Mouse (Mus musculus) hindbrain, embryonic 12.5 days (tissue): ENCODE data around the gene Sh3bgrl2. TPM values are rescaled to one million over a fixed set of nuclear protein-coding genes. Genes with fewer than 3 reads are reported as not detected.

Experiments
- ATAC-seq: fragments of 200-750 bp; cut with Nextera tagmentation; 2 replicates; pipeline ENCODE4 v1.8.0; 2017; ENCODE audit warnings: moderate TSS enrichment; ENCODE audit not compliant: low FRiP score
- H3K27ac ChIP-seq: fragments of 300-500 bp; sonication (generic); 2 replicates; pipeline ENCODE4 v1.5.1; 2016; ENCODE audit warnings: mild to moderate bottlenecking
- H3K27me3 ChIP-seq: fragments of 300-500 bp; sonication (generic); 2 replicates; pipeline ENCODE4 v1.6.1; 2016; ENCODE audit warnings: mild to moderate bottlenecking
- H3K36me3 ChIP-seq: fragments of 300-500 bp; sonication (generic); 2 replicates; pipeline ENCODE4 v1.6.1; 2016; ENCODE audit warnings: mild to moderate bottlenecking
- H3K4me1 ChIP-seq: fragments of 300-500 bp; sonication (generic); 2 replicates; pipeline ENCODE4 v1.6.1; 2016
- H3K4me2 ChIP-seq: fragments of 300-500 bp; sonication (generic); replicated peaks from 2 replicates; pipeline ENCODE4 v1.6.1; 2016; ENCODE audit warnings: mild to moderate bottlenecking
- H3K4me3 ChIP-seq: fragments of 300-500 bp; sonication (generic); 2 replicates; pipeline ENCODE4 v1.5.1; 2016; ENCODE audit warnings: mild to moderate bottlenecking
- H3K9ac ChIP-seq: fragments of 300-500 bp; sonication (generic); 2 replicates; pipeline ENCODE4 v1.6.1; 2016; ENCODE audit warnings: mild to moderate bottlenecking, moderate library complexity
- H3K9me3 ChIP-seq: fragments of 300-500 bp; sonication (generic); replicated peaks from 2 replicates; pipeline ENCODE4 v1.6.1; 2016; ENCODE audit warnings: mild to moderate bottlenecking
- WGBS: fragments of 180-500 bp; shearing (Covaris S2); methylation state at CpG from one replicate; pipeline ENCODE4 v1.1.7; 2016; 5-methylcytosine and 5-hydroxymethylcytosine counted together
- polyA plus RNA-seq: library from polyadenylated mRNA; unstranded; fragments of >200 nt; fragmentation: Nextera tagmentation; extraction: Ambion mirVana; gene quantifications from 2 replicates; pipeline ENCODE4 v1.2.1, GENCODE M21; 2016

Gene Sh3bgrl2
- polyA plus RNA-seq, 1 experiment from 2014 or later = 8.1 TPM

DNA sequence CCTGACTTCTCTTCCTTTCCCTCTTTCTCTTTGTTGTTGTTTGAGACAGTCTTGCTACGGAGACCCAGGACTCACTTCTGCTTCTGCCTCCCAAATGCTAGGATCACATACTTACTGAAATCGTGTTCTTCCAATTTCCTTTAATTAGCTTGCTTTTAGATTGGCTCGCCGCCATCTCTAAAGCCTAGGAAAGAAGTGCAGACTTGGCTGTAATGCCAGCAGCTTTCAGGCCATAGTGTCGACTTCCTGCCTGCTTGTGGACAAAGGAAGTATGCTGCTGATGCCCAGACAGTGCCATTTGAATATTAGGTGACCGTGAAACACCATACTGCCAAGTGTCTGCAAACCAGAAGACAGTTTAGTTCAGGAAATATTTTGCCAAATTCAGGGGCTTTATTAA lies 51.4 kb downstream of the Sh3bgrl2 start:
- H3K4me1 ChIP-seq = peaks cover 8% of the 10 kb centered on the region; the same call in 1 of the 2 replicates
- H3K4me2 ChIP-seq = no peak overlapping the region
- no peak overlapping the region for H3K27ac ChIP-seq
- no peaks in the 10 kb centered on the region for H3K9me3 ChIP-seq
- no peak overlapping the region for H3K9ac ChIP-seq
- no peaks in the 10 kb centered on the region for H3K27me3 ChIP-seq
- no peak overlapping the region for H3K4me3 ChIP-seq
- WGBS = 77% methylated on average over 6 of the region's 6 CpGs
- ATAC-seq = no peak
- H3K36me3 ChIP-seq = no peaks in the 10 kb centered on the region

DNA sequence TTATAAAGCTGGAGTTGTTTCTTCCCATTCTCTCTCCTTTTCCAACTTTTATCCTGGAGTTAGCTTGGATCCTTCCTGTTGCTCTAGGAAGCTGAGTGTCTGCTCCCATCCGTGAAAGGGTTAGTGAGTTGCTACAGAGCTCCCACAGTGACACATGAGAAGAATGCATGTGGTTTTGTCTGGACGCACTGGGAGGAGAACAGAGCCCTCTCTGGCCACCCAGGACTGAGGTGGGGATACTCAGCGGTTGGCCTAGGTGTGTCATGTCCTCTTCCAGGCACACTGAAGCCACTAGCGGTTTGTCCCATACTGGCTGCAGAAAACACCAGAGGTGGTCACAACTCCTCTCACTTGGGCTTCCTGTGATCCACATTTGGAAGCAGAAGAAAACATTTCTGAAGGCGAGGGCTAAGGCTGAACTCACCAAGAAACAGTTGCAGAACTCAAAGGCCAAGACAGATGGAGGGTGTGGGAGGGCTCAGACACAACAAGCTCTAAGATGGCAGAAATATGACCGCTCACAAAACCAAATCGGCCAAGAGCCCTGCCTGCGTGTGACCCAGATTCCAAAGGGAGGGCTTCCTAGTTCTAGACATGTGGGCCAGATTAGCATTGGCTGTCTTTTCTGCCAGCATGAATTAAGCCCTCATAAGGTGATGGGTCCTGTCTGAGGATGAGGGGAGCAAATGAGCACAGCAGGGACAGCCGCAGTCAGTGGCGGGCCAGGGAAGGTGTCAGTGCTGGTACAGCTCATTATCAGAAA lies 52.3 kb downstream of the Sh3bgrl2 start:
- no peak overlapping the region for H3K4me2 ChIP-seq
- H3K36me3 ChIP-seq = no peaks in the 10 kb centered on the region
- H3K9me3 ChIP-seq = no peaks in the 10 kb centered on the region
- H3K4me3 ChIP-seq = no peak overlapping the region
- H3K27me3 ChIP-seq = no peaks in the 10 kb centered on the region
- peaks cover 8% of the 10 kb centered on the region; the same call in 1 of the 2 replicates for H3K4me1 ChIP-seq
- no peak overlapping the region for H3K9ac ChIP-seq
- 52% methylated on average over 10 of the region's 10 CpGs for WGBS
- no peak for ATAC-seq
- H3K27ac ChIP-seq = no peak overlapping the region

DNA sequence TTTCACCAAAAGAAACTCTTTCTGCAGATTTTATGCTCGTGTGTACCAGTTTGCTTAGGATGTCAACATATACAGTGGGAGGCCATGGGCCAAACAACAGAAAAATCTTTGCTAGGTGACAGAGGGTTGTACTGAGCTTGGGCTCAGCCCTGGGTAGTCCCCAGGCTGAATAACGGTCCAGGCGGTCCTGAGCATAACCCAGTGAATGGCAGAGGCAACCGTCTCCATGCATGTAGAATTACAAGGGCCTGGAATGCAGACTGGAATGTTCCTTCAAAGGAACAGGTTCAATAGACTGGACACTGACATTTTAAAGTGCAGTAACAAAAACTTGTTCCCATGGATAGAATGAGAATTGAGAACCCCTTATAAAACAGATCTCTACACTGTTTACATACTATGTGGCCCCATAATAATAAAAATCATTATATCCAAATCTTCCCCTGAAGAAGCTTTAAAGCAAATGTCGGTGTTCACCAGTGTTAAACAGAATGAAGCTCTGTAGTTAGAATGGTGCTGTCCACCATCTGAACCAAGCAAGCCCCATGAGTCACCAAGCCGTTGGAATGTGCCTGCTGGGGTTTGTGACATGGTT lies 54.1 kb downstream of the Sh3bgrl2 start:
- H3K4me3 ChIP-seq = no peak overlapping the region
- no peaks in the 10 kb centered on the region for H3K9me3 ChIP-seq
- H3K4me1 ChIP-seq = peaks cover 11% of the 10 kb centered on the region
- no peak overlapping the region; the same call in 1 of the 2 replicates for H3K4me2 ChIP-seq
- WGBS = 36% methylated on average over 6 of the region's 6 CpGs
- H3K9ac ChIP-seq = no peak overlapping the region
- H3K27me3 ChIP-seq = no peaks in the 10 kb centered on the region
- ATAC-seq = peak; percentile 60
- H3K36me3 ChIP-seq = no peaks in the 10 kb centered on the region
- peak overlapping the region; percentile 30; the same call in 1 of the 2 replicates for H3K27ac ChIP-seq

DNA sequence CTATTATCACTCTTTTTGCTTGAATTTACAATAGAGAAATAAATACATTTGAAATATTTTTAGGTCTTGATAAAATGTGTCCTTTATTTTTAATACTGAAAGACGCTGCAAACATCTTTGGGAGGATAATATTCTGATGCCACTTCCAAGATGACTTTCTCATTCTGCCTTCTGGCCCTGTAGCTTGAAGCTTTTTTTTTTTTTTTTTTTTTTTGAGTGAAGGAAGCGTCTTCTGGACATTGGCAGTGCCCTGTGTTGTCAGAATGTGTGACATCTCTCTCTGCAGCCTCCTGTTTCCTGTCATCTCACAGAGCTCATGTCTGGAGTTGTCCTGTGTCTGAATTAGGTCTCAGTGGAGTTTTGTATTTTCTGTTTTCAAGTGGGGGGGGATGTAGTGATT lies 55.0 kb downstream of the Sh3bgrl2 start:
- no peak for ATAC-seq
- H3K27me3 ChIP-seq = no peaks in the 10 kb centered on the region
- 63% methylated on average over 2 of the region's 2 CpGs for WGBS
- no peak overlapping the region for H3K4me2 ChIP-seq
- no peaks in the 10 kb centered on the region for H3K36me3 ChIP-seq
- H3K9me3 ChIP-seq = no peaks in the 10 kb centered on the region
- peaks cover 13% of the 10 kb centered on the region for H3K4me1 ChIP-seq
- no peak overlapping the region for H3K27ac ChIP-seq
- no peak overlapping the region for H3K9ac ChIP-seq
- H3K4me3 ChIP-seq = no peak overlapping the region

DNA sequence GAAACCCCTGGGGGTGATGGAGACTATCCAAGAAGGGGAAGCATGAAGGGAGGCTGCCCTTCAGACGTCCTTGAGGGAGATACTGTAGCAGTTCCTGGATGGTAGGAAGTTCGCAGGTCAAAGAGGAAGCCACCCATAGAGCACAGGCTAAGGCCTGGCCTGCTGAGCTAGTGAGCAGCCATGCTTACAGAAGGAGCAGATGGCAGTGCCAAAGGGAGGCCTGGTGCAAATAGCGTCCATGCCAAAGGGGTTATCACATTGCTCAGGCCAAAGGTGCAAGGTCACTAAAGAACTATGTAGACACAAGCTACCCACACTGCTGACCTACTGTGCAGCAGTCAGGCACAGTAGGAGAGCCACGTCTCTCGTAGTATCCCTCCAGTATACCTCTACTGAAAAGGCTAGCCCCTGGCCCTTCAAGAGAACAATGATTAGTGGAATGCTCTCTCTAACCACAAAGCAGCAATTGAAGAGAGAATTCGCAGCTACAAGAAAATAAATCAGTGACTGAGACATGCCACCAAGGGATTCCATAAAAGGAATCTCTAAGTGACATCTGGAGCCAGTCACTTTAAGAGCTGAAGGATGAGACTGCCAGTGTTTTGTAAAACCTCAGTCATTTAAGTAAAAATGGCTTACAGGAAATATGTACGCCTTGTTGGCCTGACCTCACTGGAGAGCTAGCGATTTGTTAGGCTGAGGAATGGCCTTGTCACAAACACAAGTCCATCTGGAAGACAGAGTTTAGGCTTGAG lies 57.9 kb downstream of the Sh3bgrl2 start:
- Histone ChIP-seq H3K9me3 (no peaks in the 10 kb centered on the region), H3K9ac (no peak overlapping the region), H3K4me1 (peaks cover 18% of the 10 kb centered on the region), H3K4me2 (no peak overlapping the region), H3K27ac (no peak overlapping the region), H3K36me3 (no peaks in the 10 kb centered on the region), H3K4me3 (no peak overlapping the region), H3K27me3 (no peaks in the 10 kb centered on the region)
- no peak for ATAC-seq
- 42% methylated on average over 8 of the region's 8 CpGs for WGBS

DNA sequence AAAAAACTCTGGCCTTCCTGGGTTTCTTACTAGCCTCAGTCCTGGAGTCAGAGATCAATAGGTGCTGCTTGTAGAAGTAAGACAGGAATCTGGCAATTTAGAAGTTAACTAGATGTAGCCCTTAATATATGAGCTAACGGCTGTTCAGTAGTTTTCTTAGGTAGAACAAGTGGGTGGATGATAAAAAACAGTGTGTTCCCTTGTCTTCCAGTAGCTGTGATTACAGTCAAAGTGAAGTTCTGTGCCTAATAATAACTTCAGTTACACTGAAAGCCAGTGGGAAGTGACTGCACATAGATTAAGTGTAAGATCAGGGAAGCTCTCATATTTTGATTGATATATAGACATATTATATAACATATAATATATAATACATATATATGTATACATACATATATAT lies 60.0 kb downstream of the Sh3bgrl2 start:
- no peak overlapping the region for H3K4me3 ChIP-seq
- H3K36me3 ChIP-seq = no peaks in the 10 kb centered on the region
- whole genome bisulfite sequencing = 77% methylated on average over 1 of the region's 1 CpGs
- H3K9ac ChIP-seq = no peak overlapping the region
- H3K4me1 ChIP-seq = peaks cover 13% of the 10 kb centered on the region
- no peaks in the 10 kb centered on the region for H3K9me3 ChIP-seq
- H3K4me2 ChIP-seq = no peak overlapping the region
- H3K27me3 ChIP-seq = no peaks in the 10 kb centered on the region
- no peak overlapping the region for H3K27ac ChIP-seq
- ATAC-seq = no peak

DNA sequence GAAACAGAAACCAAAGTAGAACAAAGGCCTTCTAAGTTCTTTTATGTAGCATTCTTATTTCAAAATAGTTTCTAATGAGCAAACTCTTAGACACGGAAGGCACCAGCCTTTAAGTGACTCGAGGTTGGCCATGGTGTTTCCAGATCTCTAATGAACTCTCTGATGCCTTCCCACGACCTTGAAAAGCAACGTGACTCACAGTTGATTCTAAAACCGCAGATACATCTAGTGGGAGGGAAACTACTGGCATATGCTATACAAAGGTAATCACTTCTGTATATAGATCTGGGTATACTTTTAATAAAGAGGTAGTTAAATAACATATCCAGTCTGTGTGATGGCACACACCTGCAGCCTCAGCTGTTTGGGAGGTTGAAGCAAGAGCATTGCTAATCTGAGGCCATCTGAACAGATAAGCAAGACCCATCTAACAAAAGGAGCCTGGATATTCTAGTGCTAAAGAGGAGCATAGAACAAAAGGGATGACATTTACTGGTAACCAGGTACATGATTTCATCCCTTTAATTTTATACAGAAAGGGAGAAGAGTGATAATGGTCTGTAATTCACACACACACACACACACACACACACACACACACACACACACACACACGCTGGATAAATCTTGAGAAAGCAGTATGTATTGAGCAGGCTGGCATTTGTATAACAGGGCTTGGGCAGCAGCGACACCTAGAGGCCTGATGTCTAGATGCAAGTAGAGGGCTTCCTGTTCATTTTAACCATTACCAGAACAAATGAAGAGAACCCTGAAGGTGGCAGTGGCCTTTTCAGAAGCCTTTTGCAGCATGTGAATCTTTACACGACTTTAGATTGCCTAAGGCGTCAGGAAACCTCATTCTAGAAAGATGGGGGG lies 61.5 kb downstream of the Sh3bgrl2 start:
- WGBS = 46% methylated on average over 9 of the region's 9 CpGs
- Histone ChIP-seq H3K4me3 (no peak overlapping the region), H3K9ac (no peak overlapping the region), H3K27me3 (no peaks in the 10 kb centered on the region), H3K27ac (0 out of 2 replicates have a peak overlapping the region, but pooled peaks have one; percentile 7), H3K9me3 (no peaks in the 10 kb centered on the region), H3K4me1 (peaks cover 11% of the 10 kb centered on the region), H3K4me2 (no peak overlapping the region), H3K36me3 (no peaks in the 10 kb centered on the region)
- ATAC-seq = peak; percentile 79

DNA sequence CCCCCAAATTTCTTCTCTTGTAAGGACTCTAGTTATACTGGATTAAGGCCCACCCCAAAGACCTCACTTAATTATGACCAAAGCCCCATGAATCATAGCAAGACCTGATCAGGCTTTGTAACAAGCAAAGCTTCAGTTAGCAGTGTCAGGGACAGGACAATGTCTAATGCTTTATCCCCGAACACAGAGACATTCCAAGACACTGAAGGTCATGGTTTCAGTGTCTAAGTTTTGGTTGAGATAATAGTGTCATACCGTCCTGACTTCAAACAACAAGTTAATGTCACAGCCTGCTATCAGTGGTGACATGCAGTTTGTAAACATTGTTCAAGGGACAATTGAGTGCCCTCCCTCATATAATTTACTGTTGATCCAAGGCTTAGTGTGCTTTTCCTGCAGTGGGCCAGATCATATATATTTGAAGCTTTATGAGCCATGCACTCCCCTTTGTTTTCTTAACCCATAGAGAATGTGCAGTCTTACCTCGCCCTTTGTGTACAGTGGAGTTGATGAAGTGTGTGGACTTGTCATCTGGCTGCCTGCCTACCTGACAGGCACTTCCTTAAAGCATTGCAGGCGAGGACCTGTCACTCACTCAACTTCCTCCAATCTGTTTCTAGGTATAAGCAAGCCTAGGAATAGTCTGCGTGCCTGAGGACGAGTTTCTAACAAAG lies 67.9 kb downstream of the Sh3bgrl2 start:
- no peak for ATAC-seq
- no peak overlapping the region for H3K4me2 ChIP-seq
- H3K9me3 ChIP-seq = no peaks in the 10 kb centered on the region
- no peaks in the 10 kb centered on the region for H3K36me3 ChIP-seq
- no peak overlapping the region for H3K9ac ChIP-seq
- H3K4me3 ChIP-seq = no peak overlapping the region
- WGBS = 56% methylated on average over 6 of the region's 6 CpGs
- no peak overlapping the region for H3K27ac ChIP-seq
- H3K4me1 ChIP-seq = 0 out of 2 replicates have a peak, but pooled peaks cover 5% of the 10 kb centered on the region
- no peaks in the 10 kb centered on the region for H3K27me3 ChIP-seq

DNA sequence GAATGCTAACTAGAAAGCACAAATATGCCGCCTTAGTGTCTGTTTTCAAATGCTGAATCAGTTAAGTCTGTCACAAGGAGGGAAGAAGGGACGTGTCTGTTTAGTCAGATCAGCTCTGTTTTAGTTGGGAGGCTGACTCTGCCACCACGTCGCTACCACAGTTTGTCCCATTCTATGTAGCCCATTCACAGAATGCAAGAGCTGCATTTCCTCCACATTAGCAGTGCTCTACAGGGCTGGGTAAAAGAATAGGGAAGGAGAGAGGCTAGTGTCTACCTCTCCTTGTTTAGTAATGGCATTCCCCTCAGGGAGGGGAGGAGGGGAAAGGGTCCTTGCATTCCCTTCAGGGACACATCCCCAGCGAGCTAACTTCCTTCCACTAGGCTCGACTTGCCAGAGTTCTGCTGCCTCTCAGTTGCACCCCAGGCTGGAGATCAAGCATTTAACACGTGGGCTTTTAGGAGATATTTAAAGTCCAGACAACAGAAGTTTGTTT lies 68.5 kb downstream of the Sh3bgrl2 start:
- Histone ChIP-seq H3K4me1 (0 out of 2 replicates have a peak, but pooled peaks cover 5% of the 10 kb centered on the region), H3K4me2 (no peak overlapping the region), H3K36me3 (no peaks in the 10 kb centered on the region), H3K4me3 (no peak overlapping the region), H3K9ac (no peak overlapping the region), H3K9me3 (no peaks in the 10 kb centered on the region), H3K27ac (no peak overlapping the region), H3K27me3 (no peaks in the 10 kb centered on the region)
- 38% methylated on average over 7 of the region's 7 CpGs for WGBS
- no peak for ATAC-seq

DNA sequence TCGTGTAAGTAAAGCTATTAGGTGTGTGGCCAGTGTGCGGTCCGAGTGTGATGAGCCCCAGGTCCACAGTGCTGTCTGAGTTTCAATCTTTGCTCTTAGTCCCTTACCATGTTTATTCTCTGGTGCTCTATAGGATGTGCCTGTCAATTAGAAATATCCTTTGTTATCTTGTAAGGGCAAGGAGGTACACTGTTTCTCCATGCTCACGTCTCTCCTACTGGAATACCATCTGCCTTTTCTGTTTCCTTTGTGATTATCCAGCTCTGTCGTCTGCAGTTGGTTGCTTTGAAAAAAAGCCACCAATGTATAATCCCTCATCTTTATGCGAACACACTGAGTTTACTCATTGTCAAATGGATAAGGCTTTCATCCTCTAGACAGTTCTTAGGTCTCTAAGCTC lies 75.3 kb downstream of the Sh3bgrl2 start:
- H3K27me3 ChIP-seq = no peaks in the 10 kb centered on the region
- H3K4me2 ChIP-seq = no peak overlapping the region
- no peak for ATAC-seq
- no peak overlapping the region for H3K9ac ChIP-seq
- no peaks in the 10 kb centered on the region for H3K36me3 ChIP-seq
- no peaks in the 10 kb centered on the region for H3K4me1 ChIP-seq
- 68% methylated on average over 6 of the region's 6 CpGs for WGBS
- H3K4me3 ChIP-seq = no peak overlapping the region
- no peaks in the 10 kb centered on the region for H3K9me3 ChIP-seq
- no peak overlapping the region for H3K27ac ChIP-seq

DNA sequence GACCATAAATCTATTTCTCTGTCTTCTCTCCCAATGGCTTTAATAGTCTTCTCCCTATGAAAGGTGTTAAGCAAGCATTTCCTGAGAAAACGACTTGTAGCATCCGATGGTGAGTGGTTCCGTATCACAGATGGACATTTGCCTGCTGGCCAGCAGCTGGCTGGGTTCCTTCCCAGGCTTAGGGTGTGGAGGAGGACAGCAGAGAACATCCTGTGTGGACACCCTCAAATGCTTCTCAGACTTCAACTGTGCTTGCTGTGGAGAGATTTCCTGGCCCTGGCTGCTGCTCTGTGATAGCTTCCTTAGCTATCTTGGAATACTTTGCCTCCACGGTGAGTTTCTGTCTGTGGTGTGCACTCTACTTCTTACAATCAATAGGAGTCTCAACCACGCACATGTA lies 76.1 kb downstream of the Sh3bgrl2 start:
- 78% methylated on average over 5 of the region's 5 CpGs for whole genome bisulfite sequencing
- H3K4me3 ChIP-seq = no peak overlapping the region
- no peak overlapping the region for H3K4me2 ChIP-seq
- no peaks in the 10 kb centered on the region for H3K27me3 ChIP-seq
- H3K9ac ChIP-seq = no peak overlapping the region
- ATAC-seq = no peak
- no peak overlapping the region for H3K27ac ChIP-seq
- no peaks in the 10 kb centered on the region for H3K36me3 ChIP-seq
- H3K9me3 ChIP-seq = no peaks in the 10 kb centered on the region
- H3K4me1 ChIP-seq = peaks cover 6% of the 10 kb centered on the region
